Mouse (Mus musculus) C2C12 (cell line): ENCODE measurements around the gene Zfp784. TPM values are rescaled to one million over a fixed set of nuclear protein-coding genes. Genes with fewer than 3 reads are reported as not detected.

Source experiments
- H3K27me3 ChIP-seq: one replicate; pipeline ENCODE4 v1.6.1; 2011; ENCODE audit not compliant: control insufficient read depth, insufficient read depth, insufficient read length
- H3K36me3 ChIP-seq: one replicate; pipeline ENCODE4 v1.6.1; 2011; ENCODE audit not compliant: control insufficient read depth, insufficient read depth
- H3K4me3 ChIP-seq: one replicate; pipeline ENCODE4 v1.5.1; 2011; ENCODE audit warnings: mild to moderate bottlenecking, control low read depth; ENCODE audit not compliant: poor library complexity, insufficient read depth, severe bottlenecking
- H3K79me2 ChIP-seq: one replicate; pipeline ENCODE4 v1.6.1; 2011; ENCODE audit not compliant: control insufficient read depth, insufficient read depth
- H3K79me3 ChIP-seq: one replicate; pipeline ENCODE4 v1.6.1; 2011; ENCODE audit warnings: low read depth, control low read depth
- H3ac ChIP-seq: one replicate; pipeline ENCODE3; 2011; ENCODE audit warnings: low read depth; ENCODE audit not compliant: control insufficient read depth, insufficient read length
- CEBPB ChIP-seq: IDR thresholded peaks from one replicate; pipeline ENCODE4 v1.6.1; 2011; ENCODE audit warnings: low read depth, mild to moderate bottlenecking, control low read depth, moderate library complexity
- CTCF ChIP-seq: IDR thresholded peaks from one replicate; pipeline ENCODE4 v1.5.1; 2011; ENCODE audit not compliant: control insufficient read depth, insufficient read depth, insufficient read length
- FOSL1 ChIP-seq: IDR thresholded peaks from one replicate; pipeline ENCODE4 v1.8.0; 2011; ENCODE audit warnings: mild to moderate bottlenecking, low read length; ENCODE audit not compliant: poor library complexity, insufficient read depth, severe bottlenecking
- MAX ChIP-seq: IDR thresholded peaks from one replicate; pipeline ENCODE4 v1.6.1; 2011; ENCODE audit warnings: mild to moderate bottlenecking, control low read depth
- MYOD1 ChIP-seq: IDR thresholded peaks from one replicate; pipeline ENCODE4 v1.6.1; 2011; ENCODE audit warnings: low read depth; ENCODE audit not compliant: control insufficient read depth, insufficient read length
- MYOG ChIP-seq: IDR thresholded peaks from one replicate; pipeline ENCODE4 v1.6.1; 2011; ENCODE audit not compliant: control insufficient read depth, insufficient read length; ENCODE audit errors: extremely low read depth
- USF1 ChIP-seq: IDR thresholded peaks from one replicate; pipeline ENCODE4 v1.6.1; 2011; ENCODE audit warnings: low read depth, mild to moderate bottlenecking, control low read depth, moderate library complexity
- polyA plus RNA-seq: library from polyadenylated mRNA; unstranded; fragments of >200 nt; fragmentation: generic; extraction: Trizol; gene quantifications from one replicate; pipeline ENCODE4 v1.2.1, GENCODE M21; 2012; ENCODE audit warnings: missing spikeins

The Zfp784 gene
- polyA plus RNA-seq, 1 experiment: 1.5 TPM

DNA sequence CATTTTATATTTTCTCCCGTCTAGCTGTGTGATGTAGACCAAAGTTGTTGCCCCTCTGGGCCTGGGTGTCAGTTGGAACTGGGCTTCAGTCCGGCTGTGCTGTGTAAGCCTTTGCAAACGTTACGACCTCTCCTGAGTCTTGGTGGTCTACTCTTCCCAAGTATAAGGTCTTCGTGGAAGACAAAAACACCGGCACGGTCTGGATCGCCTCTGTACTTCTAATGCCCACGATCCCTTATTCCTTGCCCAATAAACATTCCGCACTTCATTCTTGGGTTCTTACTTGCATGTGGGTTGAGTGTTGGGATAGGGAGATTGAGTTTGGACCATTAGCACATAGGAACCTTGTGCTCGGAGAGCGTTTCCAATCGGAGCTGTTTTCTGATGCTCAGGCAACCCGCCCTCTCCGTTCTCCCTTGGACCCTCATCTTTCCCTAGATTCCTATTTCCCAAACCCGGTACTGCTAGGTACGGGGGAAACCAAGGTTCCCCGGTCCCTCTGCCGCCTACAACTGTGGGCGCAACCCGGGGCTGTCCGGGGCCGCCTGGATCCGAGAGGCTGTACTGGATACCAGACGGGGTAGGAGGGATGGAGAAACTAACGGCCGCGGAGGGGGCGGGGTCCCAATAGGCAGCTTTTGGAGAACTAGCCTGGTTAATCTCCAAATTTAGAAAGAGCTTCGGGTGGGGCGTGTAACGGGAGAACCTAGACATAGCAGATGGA is 15.4 kb upstream of the Zfp784 start:
- peaks cover 11% of the 10 kb centered on the region for H3K27me3 ChIP-seq

GRCm38 (mm10) chr7:5052931-5053343 is 14.7 kb upstream of the Zfp784 start:
- Histone ChIP-seq H3K27me3 (peaks cover 11% of the 10 kb centered on the region), H3K4me3 (no peak overlapping the region), H3K36me3 (no peaks in the 10 kb centered on the region), H3K79me2 (no peaks in the 10 kb centered on the region), H3K79me3 (no peaks in the 10 kb centered on the region), H3ac (no peak overlapping the region)
- TF ChIP-seq FOSL1: no peak
- TF ChIP-seq MAX: no peak
- no peak for TF ChIP-seq USF1
- no peak for TF ChIP-seq CTCF
- no peak for TF ChIP-seq MYOG
- TF ChIP-seq MYOD1: no peak
- TF ChIP-seq CEBPB: no peak

More for the DNA sequence above, 15.4 kb upstream of the Zfp784 start:
- H3K79me3 ChIP-seq: no peaks in the 10 kb centered on the region
- TF ChIP-seq USF1: no peak
- no peak for TF ChIP-seq MYOG
- TF ChIP-seq MAX: no peak
- TF ChIP-seq MYOD1: no peak
- TF ChIP-seq CEBPB: no peak
- no peak for TF ChIP-seq CTCF
- no peak for TF ChIP-seq FOSL1
- H3ac ChIP-seq: no peak overlapping the region
- no peak overlapping the region for H3K4me3 ChIP-seq
- H3K36me3 ChIP-seq: no peaks in the 10 kb centered on the region
- H3K79me2 ChIP-seq: no peaks in the 10 kb centered on the region

- H3ac ChIP-seq: no peak overlapping the region
- H3K4me3 ChIP-seq: no peak overlapping the region
- H3K79me3 ChIP-seq: no peaks in the 10 kb centered on the region
- H3K36me3 ChIP-seq: no peaks in the 10 kb centered on the region
- no peaks in the 10 kb centered on the region for H3K79me2 ChIP-seq
- TF ChIP-seq USF1: no peak
- no peak for TF ChIP-seq MAX
- TF ChIP-seq CTCF: no peak
- no peak for TF ChIP-seq CEBPB
- no peak for TF ChIP-seq MYOG
- no peak for TF ChIP-seq MYOD1
- TF ChIP-seq FOSL1: no peak
- H3K27me3 ChIP-seq: peaks cover 11% of the 10 kb centered on the region
Observed at GRCm38 (mm10) chr7:5052438-5052837, 14.2 kb upstream of the Zfp784 start.

DNA sequence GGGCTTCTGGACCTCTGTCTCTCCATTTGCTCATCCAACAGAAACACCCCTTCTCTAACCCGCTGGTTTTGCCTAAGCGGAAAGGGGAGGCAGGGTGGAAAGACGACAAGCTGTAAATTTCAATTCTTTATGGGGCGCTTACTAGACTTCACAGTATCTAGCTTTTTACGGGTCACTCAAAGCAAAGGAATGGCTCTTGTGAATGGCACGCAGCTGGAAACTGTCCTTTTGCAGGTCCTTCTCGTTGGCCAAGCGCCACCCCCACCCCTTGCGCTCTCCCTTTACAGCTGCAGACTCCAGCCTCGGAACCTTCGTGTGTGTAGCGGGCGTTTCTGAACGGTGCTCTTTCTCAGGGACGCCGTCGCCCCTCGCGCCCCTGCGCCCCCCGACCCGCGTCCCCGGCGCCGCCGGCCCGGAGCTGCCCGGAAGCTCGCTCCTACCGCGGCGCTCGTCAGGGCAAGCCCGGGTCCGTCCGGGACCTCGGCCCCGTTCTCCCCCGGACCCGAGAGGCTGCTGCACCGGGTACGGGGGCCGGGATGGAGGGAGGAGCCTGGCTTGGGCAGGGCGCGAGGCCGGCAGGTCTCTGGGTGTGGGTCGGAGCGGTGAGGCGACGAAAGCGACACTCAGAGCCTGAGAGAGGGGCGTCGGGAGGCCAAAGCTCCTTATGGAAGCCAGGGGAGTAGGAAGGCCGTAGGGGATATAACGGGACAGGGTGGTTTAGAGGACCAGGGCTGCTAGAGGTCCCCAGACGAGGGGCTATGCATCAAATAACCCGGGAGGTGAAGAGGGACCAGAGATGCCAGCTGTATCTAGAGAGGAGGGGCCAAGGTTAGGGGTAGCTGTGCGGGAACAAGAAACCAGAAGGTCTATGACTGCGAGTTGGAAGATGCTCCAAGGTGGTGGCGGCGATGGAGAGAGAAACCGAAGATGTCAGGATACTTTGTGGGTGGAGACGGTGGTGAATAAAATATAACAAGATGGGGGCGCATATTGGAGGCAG is 13.2 kb upstream of the Zfp784 start, which contains the start of gene Zfp580:
Zfp580 (plus strand) TSS at position 346 of the 1,000 bp plus-strand sequence.
- H3K79me3 ChIP-seq: no peaks in the 10 kb centered on the region
- H3ac ChIP-seq: peak within 1 kb of the TSS; percentile 75
- TF ChIP-seq MAX (peak; percentile 35), CTCF (no peak)
- no peaks in the 10 kb centered on the region for H3K79me2 ChIP-seq
- H3K4me3 ChIP-seq: peak within 1 kb of the TSS; percentile 38
- peaks cover 4% of the 10 kb centered on the region for H3K27me3 ChIP-seq
- H3K36me3 ChIP-seq: no peaks in the 10 kb centered on the region

- Histone ChIP-seq H3K4me3 (no peak overlapping the region), H3K79me3 (no peaks in the 10 kb centered on the region), H3K27me3 (no peaks in the 10 kb centered on the region), H3K79me2 (no peaks in the 10 kb centered on the region), H3K36me3 (no peaks in the 10 kb centered on the region), H3ac (no peak overlapping the region)
- no peak for TF ChIP-seq USF1
- no peak for TF ChIP-seq MAX
- no peak for TF ChIP-seq CEBPB
- TF ChIP-seq MYOD1: no peak
- no peak for TF ChIP-seq MYOG
Observed at GRCm38 (mm10) chr7:5047313-5047712, 9.1 kb upstream of the Zfp784 start.
